Mouse (Mus musculus): ENCODE results near the gene Drc1. TPM values are rescaled to one million over a fixed set of nuclear protein-coding genes. Genes with fewer than 3 reads are reported as not detected.

Gene Drc1
- 10 to 100 TPM; 11.7 to 13.3 (median 12.7) TPM for total RNA-seq (2022)

GRCm38 (mm10) chr5:30281291-30281732 is at the start of gene Drc1:
Gene Drc1, plus strand, starts transcription at chr5:30281388.
- DNase-seq (ENCODE audit: low spot score in 2 of 2): peak; percentile 53 to 59

GRCm38 (mm10) chr5:30231891-30232270 is 49.3 kb upstream of the Drc1 start:
- DNase-seq (ENCODE audit: low spot score in 2 of 2): no peak

DNA sequence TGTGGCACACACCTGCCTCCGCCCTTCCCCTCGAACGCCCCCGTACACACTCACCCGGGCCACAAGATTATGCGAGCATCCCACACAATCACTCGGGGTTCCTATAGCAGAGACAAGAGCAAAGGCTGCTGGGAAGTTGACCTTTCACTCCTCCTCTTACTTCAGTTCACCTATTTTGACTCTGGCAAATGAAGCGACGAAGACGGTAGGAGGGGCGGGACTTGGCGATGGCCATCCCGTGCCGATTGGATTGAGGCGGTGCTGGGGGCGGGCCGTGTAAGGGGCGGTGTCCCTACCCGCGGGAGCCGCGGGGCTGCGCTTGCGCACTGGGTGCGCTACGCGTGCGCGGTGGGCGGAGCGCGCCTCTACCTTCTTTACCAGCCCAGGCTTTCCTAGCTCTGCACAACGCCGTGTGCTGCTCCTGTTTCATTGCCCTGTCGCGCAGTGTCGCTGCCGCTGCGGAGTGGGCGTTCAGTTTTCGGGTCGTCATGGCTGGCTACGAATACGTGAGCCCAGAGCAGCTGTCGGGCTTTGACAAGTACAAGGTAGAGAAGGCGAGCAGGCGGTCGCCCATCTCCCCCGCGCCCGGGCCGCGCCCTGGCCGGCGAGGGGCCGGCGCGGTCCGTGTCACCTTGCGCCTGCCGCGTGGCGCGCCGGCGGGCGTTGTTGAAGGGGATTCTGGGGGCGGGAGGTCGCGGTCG is 48.8 kb upstream of the Drc1 start, which contains the start of gene Selenoi:
Selenoi (plus strand) TSS at position 311 of the 701 bp plus-strand sequence.
- DNase-seq (ENCODE audit: low spot score in 2 of 2): peak; percentile 97 to 99

- DNase-seq (ENCODE audit: low spot score in 2 of 2): no peak
These were observed 48.1 kb upstream of the Drc1 start for GRCm38 (mm10) chr5:30233042-30233441.

- no peak for DNase-seq (ENCODE audit: low spot score in 2 of 2)
These were observed 47.2 kb upstream of the Drc1 start for GRCm38 (mm10) chr5:30233979-30234378.

DNA sequence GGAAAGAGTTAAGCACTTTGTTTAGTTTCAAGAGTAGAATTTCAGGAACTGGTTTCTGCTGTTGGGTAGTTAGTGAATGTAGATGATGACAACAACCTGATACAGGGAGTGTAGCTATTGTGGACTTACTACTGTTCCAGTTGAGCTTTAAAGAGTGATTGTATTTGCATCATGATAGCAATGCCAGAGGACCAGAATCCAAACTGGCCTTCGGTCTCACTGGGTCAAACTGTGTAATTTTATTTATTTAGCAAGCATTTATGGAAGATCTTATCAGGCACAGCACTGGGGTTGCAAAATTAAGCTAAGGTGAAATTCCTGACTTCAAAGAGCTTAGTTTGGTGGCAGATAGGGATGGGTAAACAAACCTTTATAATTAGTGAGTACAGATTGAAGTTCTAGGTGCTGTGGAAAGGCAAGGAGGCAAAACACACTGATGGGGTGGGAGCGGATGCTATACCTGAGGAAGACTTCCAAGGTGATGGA is 45.5 kb upstream of the Drc1 start:
- DNase-seq (ENCODE audit: low spot score in 2 of 2): no peak

DNA sequence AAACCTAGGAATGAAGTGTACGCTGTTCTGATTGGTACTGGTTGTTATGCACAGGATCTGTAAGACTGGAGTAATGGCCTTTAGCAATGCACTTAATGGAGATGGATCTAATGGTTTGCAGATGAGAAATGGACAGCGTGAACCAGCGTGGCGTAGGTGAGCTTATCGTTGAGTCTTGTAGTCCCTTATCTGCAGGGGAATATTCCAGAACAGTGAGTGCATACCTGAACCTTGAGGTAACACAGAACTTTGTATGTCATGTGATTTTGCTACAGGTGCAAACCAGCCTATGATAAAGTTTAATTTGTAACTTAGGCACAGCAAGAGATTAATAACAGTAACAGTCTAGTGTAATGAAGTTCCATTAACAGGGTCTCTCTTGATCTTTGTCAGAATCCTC is 42.7 kb upstream of the Drc1 start:
- DNase-seq (ENCODE audit: low spot score in 2 of 2): no peak

DNA sequence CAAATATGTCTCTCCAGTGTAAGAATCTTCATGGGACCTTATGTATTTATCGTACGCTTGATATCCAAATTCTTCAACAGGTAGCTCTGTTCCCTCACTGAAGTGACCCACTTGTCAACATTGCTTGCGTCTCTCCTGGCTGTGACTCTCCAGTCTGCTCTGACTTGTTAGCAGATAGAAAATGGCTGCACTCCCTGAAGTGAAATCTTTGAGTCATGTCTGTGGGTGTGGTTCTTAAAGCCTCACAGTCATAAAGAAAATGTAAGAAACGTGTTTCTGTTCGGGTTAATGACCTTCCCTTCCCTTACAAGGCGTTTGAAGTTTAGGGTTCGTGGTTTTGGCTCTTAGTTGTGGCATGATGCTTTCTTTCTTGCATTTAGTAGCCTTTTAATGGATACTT is 40.6 kb upstream of the Drc1 start:
- DNase-seq (ENCODE audit: low spot score in 2 of 2): no peak

DNA sequence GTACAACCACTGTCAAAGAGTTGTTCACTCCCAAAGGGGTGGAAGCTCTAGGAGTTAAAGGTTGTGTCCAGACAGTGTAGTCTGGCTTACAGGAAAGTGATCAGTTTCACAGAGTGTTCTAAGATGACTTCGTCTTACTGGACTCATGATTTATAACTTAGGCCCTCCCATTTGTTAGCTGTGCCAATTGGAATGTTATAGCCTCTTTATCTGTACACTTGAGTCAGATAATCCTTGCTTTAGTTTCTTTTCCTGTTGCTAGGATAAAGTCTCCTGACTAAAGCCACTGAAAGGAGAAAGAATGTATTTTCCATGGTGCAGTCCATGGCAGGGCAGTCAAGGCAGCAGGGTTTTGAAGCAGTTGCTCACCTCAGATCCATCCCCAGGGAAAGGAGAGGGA is 38.8 kb upstream of the Drc1 start:
- no peak for DNase-seq (ENCODE audit: low spot score in 2 of 2)

DNA sequence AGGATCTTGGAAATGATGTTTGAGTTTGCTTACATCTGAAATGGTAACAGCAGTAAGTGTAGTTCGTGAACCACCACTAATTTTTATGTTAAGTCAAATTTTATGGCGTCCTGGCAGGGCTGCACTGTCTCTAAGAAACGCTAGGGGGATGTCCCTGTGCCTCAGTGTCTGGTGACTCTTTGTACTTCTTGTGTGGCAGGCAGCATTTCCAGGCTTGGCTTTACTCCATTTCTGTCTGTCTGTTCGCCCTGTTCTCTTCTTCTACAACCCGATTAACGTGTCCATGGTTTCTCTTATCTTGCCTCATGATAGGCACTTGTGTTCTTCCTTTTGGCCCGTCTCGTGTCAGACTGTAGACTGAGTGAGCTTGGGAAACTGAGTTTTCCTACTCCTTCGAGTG is 37.4 kb upstream of the Drc1 start:
- DNase-seq (ENCODE audit: low spot score in 2 of 2): no peak

- no peak for DNase-seq (ENCODE audit: low spot score in 2 of 2)
These were observed 35.2 kb upstream of the Drc1 start for GRCm38 (mm10) chr5:30245861-30246416.

DNA sequence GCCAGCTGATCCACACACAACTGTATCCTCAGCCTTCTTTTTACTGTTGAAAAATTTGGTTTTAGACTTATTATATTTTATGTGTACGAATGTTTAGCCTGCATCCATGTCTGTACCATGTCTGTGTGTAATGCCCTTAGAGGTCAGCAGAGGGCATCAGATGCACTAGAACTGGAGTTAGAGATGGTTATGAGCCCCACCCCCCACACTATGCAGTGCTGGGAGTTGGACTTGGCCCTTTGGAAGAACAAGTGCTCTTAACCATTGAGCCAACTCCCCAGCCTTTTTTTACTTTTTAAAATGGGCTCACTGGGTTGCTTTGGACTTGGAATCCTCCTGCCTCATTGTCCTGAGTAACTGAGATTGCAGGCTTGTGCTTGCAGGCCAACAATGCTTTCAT is 33.5 kb upstream of the Drc1 start:
- no peak for DNase-seq (ENCODE audit: low spot score in 2 of 2)

DNA sequence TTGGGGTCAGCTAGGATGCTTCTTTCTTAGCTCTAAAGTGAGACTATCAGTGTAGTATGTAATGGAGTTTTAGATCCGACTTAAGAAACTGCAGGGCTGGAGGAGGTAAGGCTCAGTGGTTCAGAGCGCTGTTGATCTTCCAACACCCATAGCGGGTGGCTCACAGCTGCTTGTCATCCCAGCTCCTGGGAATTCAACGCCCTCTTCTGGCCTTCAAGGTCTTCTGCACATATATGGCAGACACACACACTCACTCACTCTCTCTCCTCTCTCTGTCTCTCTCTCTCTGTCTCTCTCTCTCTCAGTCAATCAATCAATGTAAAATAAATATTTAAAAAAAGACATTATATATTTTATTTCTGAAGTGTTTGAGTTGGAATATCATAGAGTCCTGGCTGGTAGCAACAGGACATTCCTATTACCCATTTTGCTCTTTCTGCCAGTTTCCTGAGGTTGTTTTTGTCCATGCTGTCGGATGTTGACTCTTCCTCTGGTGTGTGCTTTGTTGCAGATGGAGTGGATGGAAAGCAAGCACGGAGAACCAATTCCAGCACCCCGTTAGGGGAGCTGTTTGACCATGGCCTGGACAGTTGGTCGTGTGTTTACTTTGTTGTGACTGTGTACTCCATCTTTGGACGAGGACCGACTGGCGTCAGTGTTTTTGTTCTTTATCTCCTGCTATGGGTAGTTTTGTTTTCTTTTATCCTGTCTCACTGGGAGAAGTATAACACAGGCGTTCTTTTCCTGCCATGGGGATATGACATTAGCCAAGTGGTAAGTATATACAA is 25.4 kb upstream of the Drc1 start:
- DNase-seq (ENCODE audit: low spot score in 2 of 2): no peak

DNA sequence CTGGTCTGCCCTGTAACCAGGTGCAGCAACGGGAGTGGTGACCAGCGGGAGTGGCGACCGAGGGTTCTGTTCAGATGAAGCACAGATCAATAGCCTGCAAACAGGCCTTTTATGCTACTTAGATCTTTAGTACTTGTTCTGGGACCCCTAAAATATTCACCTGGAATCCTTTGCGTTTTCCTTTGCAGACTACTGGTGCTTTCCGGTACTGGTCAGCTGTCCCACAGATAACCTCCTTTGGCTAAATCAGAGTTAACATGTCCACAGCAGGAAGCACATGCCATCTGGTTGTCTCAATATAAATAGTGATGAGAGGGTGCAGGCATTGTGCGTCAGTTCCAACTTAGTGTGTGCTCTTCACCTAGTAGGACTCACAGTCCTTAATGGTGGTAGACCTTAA is 22.4 kb upstream of the Drc1 start:
- no peak for DNase-seq (ENCODE audit: low spot score in 2 of 2)

DNA sequence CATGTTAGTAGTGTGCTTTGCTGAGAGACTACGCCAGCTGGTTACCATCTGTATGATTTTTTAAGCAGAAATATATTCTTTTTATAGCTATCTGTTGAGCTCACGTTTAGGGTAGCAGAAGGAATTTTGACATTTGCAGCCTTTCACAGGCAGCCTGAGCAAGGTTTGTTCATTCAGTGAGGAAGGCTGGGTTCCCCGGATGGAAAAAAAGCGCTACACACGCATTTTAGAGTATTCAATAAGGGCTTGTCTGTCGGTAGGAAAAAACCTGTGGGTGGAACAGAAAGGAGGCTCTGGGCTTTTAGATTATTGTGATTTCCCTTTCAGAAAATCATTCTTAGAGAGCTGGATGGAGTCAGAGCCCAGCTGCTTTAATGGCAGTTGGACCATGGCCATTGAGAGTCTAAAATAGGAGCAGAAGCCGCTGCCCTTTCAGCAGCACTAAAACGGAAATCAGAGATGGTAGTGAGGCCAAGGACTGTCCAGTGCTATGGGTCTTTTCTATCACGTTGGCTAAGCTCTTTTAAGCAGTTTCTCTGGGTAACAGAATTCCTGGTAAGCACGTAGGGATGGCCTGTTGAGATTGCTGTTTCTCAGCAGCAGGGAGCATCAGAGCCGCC is 10.5 kb upstream of the Drc1 start:
- peak; percentile 11 to 75 for DNase-seq (ENCODE audit: low spot score in 2 of 2)

DNA sequence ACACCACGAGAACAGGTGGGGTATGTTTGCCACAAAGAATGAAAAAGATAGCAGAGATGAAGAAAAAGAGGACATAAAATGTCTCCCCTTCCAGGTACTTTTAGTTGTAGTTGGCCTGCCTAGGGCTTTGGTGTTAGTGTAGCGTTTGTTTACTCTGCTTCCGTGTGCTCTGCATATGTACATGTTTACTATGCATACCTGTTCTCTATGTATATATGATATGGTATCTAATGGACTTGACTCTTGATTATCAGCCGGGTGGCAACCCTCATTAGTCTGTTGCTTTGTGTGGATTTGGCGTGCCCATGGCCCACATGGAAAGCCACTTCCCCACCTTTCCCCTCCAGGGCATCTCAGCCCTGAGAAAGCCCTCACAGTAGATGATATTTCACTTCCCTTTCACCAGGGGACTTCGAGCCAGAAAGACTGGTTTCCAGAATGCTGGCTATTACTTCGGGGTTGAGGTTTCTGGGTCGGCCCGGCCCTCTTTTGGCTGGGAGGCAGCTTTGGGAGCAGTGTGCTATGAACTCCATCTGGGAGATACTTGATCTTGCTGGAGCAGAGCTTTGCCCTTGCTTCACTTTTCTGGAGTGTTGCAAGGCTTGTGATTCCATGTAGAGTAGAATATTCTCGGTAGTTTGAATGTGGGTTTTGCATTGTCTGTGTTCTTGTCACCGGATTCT is 9.4 kb upstream of the Drc1 start:
- no peak for DNase-seq (ENCODE audit: low spot score in 2 of 2)

GRCm38 (mm10) chr5:30276361-30276760 is 4.8 kb upstream of the Drc1 start:
- no peak for DNase-seq (ENCODE audit: low spot score in 2 of 2)

DNA sequence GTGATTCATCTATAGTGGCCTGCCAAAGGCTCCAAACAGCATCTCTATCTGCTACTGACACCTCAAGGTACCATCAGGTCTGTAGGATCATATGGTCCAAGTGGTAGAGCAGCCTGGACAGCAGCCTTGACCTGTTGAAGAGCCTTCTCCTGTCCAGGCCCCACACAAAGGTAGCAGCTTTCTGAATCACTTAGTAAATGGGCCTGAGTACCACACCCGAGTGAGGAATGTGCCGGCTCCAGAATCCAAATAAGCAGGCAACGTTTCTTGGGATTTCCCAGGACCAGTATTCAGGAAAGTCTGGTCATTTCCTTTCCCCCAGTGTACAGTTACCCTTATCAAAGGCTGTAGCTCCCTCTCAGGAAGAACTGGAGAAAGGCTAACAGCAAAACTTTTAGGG is 2.2 kb upstream of the Drc1 start:
- no peak for DNase-seq (ENCODE audit: low spot score in 2 of 2)

DNA sequence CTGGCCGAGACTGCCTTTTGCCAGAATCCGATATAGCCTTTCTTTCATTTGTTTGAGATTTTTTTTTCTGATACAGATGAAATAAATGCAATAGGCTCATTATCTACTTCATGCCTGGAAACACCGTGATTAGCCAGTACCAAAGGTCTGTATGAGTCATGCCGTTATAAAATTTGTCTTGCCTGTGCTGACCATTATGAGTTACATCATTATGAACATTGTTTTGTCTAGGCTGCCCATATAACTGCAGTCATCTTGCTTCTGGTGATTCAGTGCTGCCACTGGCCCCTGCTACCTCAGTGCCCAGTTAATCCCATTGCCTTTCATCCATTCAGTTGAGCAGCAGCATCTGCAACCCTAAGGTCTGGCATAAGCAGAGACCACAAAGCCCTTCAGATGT is 1.7 kb upstream of the Drc1 start:
- DNase-seq (ENCODE audit: low spot score in 2 of 2): no peak

- DNase-seq (ENCODE audit: low spot score in 2 of 2): no peak
These were observed 324 bp upstream of the Drc1 start for GRCm38 (mm10) chr5:30280864-30281263.

Measured in left cerebral cortex, adult 8-10 months (tissue).